Mouse (Mus musculus): ENCODE results near the gene Vmn1r203.
"Not testable (repeated sequence)": the region's sequence is repeated elsewhere in the genome, so short reads cannot be mapped to it uniquely, and the experiment has no call there.

Vmn1r203 gene

GRCm38 (mm10) chr13:22517814-22518213 is at the start of gene Vmn1r203:
TSS of gene Vmn1r203 (plus strand) at chr13:22518114.
- no peak for DNase-seq (ENCODE audit: low spot score)

- no peak for DNase-seq (ENCODE audit: low spot score)
Measured at GRCm38 (mm10) chr13:22471623-22472022, 46.3 kb upstream of the Vmn1r203 start, which contains the start of gene Vmn1r201. TSS of gene Vmn1r201 (plus strand) at chr13:22471923.

GRCm38 (mm10) chr13:22502431-22502830 is 15.5 kb upstream of the Vmn1r203 start:
- no peak for DNase-seq (ENCODE audit: low spot score)

DNA sequence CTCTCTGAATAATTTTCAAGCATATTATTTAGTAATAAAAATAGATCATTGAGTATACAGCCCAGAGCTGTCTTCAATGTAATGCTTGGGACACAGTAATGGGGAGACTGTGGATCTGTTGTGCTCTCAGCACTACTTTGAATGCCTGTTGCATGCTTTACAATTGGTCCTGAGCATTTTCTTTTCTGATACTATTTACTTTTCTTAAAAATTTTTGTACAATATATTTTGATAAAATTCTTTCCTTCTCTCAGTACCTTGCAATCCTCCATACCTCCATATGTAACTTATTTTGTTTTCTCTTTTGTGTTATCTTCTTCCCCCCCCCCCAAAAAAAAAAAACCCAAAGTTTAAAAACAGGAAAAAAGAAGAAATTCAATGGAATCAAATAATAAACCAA is 12.6 kb upstream of the Vmn1r203 start, which contains the start of gene Vmn1r202:
Gene Vmn1r202, minus strand, starts transcription at position 101 of the 400 bp plus-strand sequence.
- DNase-seq (ENCODE audit: low spot score), result no peak

GRCm38 (mm10) chr13:22552898-22553297 is 35.0 kb downstream of the Vmn1r203 start, which contains the start of gene Vmn1r204:
TSS of gene Vmn1r204 (plus strand) at chr13:22553198.
- not testable (repeated sequence) for DNase-seq (ENCODE audit: low spot score)

DNA sequence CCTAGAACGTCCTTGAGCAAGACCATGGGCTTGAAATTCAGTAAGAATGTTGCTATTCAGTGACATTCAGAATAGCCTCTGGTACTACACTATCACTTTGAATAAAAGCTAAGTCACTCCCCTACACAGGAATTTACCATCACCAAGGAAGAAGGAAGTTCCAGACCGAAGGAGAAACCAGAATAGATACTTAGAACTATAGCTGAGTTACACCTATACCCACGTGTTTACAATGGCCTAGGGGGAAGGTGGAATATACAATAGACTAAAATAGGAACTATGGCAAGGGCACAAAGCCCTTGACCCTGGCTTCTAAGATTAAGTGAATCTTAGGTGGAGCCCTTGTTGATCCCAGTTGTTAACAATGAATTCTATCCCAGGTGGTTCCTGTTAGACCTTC is 57.0 kb downstream of the Vmn1r203 start:
- not testable (repeated sequence) for DNase-seq (ENCODE audit: low spot score)
